Mouse (Mus musculus): ENCODE data around the gene Nfia. TPM values are rescaled to one million over a fixed set of nuclear protein-coding genes. Genes with fewer than 3 reads are reported as not detected.

Gene Nfia
- polyA plus RNA-seq, 1 experiment from 2014 or later = 37.2 TPM

DNA sequence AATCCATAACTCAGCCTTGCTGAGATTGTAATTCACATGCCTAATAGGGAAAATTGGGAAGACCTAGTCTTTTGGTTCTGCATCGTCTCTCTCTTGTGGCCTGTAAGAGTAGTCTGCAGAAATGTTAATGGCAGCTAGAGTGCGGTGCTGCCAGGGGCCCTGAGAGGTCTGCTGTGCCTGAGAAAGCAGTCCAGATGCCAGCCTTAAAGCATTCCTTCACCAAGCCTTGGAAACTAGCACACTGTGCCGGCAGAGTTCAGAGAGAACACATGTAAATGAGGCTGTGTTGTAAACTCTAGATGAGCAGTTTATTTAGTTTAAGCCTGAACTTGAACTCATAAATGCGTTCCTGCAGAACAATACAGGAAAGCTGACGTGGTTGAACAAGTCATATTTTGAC lies 326.9 kb downstream of the Nfia start:
- no peaks in the 10 kb centered on the region for H3K27me3 ChIP-seq (ENCODE audit: control insufficient read depth, insufficient read depth, low read length)
- no peak overlapping the region for H3K4me3 ChIP-seq (replicated peaks; ENCODE audit: low read depth, low read length)
- no peak overlapping the region for H3K4me2 ChIP-seq (ENCODE audit: low read length)
- no peaks in the 10 kb centered on the region for H3K36me3 ChIP-seq (ENCODE audit: control insufficient read depth, insufficient read depth, low read length)
- ATAC-seq (ENCODE audit: low FRiP score, low TSS enrichment) (no peak), DNase-seq (peak; percentile 51)
- H3K4me1 ChIP-seq (ENCODE audit: control insufficient read depth, insufficient read depth, low read length) = peaks cover 44% of the 10 kb centered on the region
- 18% methylated on average over 5 of the region's 5 CpGs for WGBS
- peak overlapping the region; percentile 26; the same call in 1 of the 2 replicates for H3K27ac ChIP-seq (replicated peaks; ENCODE audit: low read depth, low read length)
- H3K9me3 ChIP-seq (ENCODE audit: control insufficient read depth, low read length) = no peaks in the 10 kb centered on the region
- H3K9ac ChIP-seq (replicated peaks; ENCODE audit: low read length) = no peak overlapping the region

DNA sequence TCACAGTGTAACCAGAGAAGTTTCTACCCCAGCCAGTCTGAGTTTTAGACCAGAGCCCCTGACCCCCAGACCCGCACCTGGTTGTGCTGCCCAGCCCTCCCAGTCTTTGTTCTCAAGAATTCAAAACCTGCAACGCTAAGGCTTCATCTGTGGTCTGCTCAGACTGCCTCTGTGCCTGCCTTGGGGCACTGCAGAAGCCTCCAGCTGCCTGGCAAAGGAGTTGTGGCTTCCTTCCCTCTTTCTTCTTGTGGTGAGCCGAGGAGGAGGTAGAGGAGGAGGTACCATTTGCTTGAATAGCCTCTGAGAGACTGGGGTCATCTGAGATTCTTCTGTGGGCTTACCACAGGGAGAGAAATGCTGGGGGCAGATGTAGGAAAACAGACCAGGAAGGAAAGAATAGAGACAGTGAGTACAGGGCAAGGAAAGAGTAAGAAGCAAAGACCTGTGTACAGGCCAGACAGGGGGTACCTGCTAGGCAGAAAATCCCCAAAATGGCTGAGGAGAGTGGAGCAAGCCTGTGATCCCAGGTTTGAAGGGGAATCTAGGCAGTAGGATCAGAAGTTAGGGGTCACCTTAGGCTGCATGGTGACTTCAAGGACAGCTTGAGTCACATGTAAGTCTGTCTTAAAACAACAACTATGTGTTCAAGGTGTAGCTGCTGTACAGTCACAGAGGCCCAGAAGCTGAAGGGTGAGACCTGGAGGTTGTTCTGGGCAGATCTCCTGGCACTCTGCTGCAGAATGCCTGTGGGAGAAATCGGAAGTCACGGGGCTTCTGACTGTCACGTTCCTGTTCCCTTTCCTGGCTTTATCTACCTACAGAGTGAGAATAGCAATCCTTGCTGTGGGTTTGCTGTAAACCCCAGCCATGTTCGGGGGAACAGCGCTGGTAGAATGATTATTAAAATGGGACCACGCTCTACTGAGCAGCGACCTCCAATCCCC lies 328.9 kb downstream of the Nfia start:
- no peaks in the 10 kb centered on the region for H3K27me3 ChIP-seq (ENCODE audit: control insufficient read depth, insufficient read depth, low read length)
- H3K4me3 ChIP-seq (replicated peaks; ENCODE audit: low read depth, low read length) = no peak overlapping the region
- H3K9ac ChIP-seq (replicated peaks; ENCODE audit: low read length) = no peak overlapping the region
- peaks cover 50% of the 10 kb centered on the region for H3K4me1 ChIP-seq (ENCODE audit: control insufficient read depth, insufficient read depth, low read length)
- no peak overlapping the region for H3K4me2 ChIP-seq (ENCODE audit: low read length)
- ATAC-seq (ENCODE audit: low FRiP score, low TSS enrichment) = no peak
- H3K9me3 ChIP-seq (ENCODE audit: control insufficient read depth, low read length) = no peaks in the 10 kb centered on the region
- 35% methylated on average over 10 of the region's 10 CpGs for WGBS
- no peak for DNase-seq
- no peaks in the 10 kb centered on the region for H3K36me3 ChIP-seq (ENCODE audit: control insufficient read depth, insufficient read depth, low read length)
- peak overlapping the region; percentile 38; the same call in 1 of the 2 replicates for H3K27ac ChIP-seq (replicated peaks; ENCODE audit: low read depth, low read length)

DNA sequence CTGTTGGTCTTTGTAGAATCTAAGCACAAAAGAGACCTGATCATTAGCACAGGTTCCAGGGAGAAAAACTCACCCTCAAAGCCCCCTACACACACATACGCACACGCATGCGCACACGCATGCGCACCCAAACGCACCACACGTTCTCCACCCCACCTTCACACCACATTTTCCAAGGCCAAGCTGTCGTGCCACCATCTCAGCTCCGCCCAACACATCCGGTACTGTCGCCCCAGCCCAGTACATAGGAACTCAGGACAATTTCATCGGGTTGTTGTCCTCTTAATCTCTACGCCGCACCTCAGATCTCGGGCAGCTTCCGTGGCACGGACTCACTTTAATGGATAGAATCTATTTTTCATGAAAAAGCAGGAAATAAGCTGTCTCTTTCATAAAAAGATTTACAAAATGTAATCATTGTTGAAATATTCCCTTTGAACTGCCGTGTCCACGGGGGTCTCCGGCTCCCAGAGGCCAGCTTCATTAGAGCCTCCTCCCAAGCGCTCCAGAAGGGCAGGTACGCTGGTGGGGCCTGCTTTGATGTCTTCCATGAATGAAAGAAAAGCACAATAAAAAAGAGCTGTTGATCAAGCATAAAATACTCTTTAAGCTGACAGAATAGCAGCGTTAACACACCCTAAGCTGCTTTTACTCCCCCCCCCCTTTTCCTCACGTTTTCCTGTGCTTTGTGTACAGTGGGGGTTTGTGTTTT lies 330.2 kb downstream of the Nfia start:
- Histone ChIP-seq H3K27ac (replicated peaks; ENCODE audit: low read depth, low read length) (peak overlapping the region; percentile 67), H3K27me3 (ENCODE audit: control insufficient read depth, insufficient read depth, low read length) (no peaks in the 10 kb centered on the region), H3K9me3 (ENCODE audit: control insufficient read depth, low read length) (no peaks in the 10 kb centered on the region), H3K4me3 (replicated peaks; ENCODE audit: low read depth, low read length) (peak overlapping the region; percentile 19), H3K4me2 (ENCODE audit: low read length) (peak overlapping the region; percentile 51), H3K4me1 (ENCODE audit: control insufficient read depth, insufficient read depth, low read length) (peaks cover 64% of the 10 kb centered on the region), H3K9ac (replicated peaks; ENCODE audit: low read length) (peak overlapping the region; percentile 14; the same call in 1 of the 2 replicates), H3K36me3 (ENCODE audit: control insufficient read depth, insufficient read depth, low read length) (no peaks in the 10 kb centered on the region)
- DNase-seq = peak; percentile 77
- 20% methylated on average over 24 of the region's 24 CpGs for WGBS
- peak; percentile 55 for ATAC-seq (ENCODE audit: low FRiP score, low TSS enrichment)

- Histone ChIP-seq H3K36me3 (ENCODE audit: control insufficient read depth, insufficient read depth, low read length) (no peaks in the 10 kb centered on the region), H3K27me3 (ENCODE audit: control insufficient read depth, insufficient read depth, low read length) (no peaks in the 10 kb centered on the region), H3K4me1 (ENCODE audit: control insufficient read depth, insufficient read depth, low read length) (peaks cover 67% of the 10 kb centered on the region), H3K27ac (replicated peaks; ENCODE audit: low read depth, low read length) (peak overlapping the region; percentile 67), H3K4me2 (ENCODE audit: low read length) (peak overlapping the region; percentile 51), H3K9ac (replicated peaks; ENCODE audit: low read length) (peak overlapping the region; percentile 14; the same call in 1 of the 2 replicates), H3K9me3 (ENCODE audit: control insufficient read depth, low read length) (no peaks in the 10 kb centered on the region), H3K4me3 (replicated peaks; ENCODE audit: low read depth, low read length) (no peak overlapping the region; the same call in 1 of the 2 replicates)
- DNase-seq (no peak), ATAC-seq (ENCODE audit: low FRiP score, low TSS enrichment) (no peak; the same call in 1 of the 2 replicates)
- 6% methylated on average over 2 of the region's 2 CpGs for WGBS
Measured at GRCm38 (mm10) chr4:98103337-98103666, 330.8 kb downstream of the Nfia start.

DNA sequence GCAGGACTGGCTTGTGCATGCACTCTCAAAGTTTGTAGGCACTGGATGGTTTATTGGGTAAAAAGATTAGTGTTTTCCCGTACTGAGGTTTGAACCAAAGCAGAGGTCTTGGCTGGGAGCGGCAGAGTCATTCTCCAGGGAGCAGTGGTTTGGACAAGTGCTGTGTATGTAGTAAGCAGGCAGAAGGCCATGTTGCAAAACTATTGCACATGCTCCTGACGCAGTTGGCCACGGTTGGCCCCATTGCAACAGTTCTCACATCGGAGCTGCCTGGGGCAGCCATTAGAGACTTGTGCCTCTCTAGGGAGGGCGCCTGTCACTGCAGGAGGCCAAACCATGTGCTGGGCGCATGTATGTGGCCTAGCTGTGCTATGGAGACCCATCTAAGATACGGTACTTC lies 331.6 kb downstream of the Nfia start:
- H3K27me3 ChIP-seq (ENCODE audit: control insufficient read depth, insufficient read depth, low read length) = no peaks in the 10 kb centered on the region
- H3K4me2 ChIP-seq (ENCODE audit: low read length) = no peak overlapping the region
- no peak for ATAC-seq (ENCODE audit: low FRiP score, low TSS enrichment)
- 0 out of 2 replicates have a peak overlapping the region, but pooled peaks have one; percentile 67 for H3K27ac ChIP-seq (replicated peaks; ENCODE audit: low read depth, low read length)
- no peak overlapping the region for H3K4me3 ChIP-seq (replicated peaks; ENCODE audit: low read depth, low read length)
- H3K9me3 ChIP-seq (ENCODE audit: control insufficient read depth, low read length) = no peaks in the 10 kb centered on the region
- H3K4me1 ChIP-seq (ENCODE audit: control insufficient read depth, insufficient read depth, low read length) = peaks cover 72% of the 10 kb centered on the region
- H3K9ac ChIP-seq (replicated peaks; ENCODE audit: low read length) = no peak overlapping the region
- 83% methylated on average over 8 of the region's 8 CpGs for WGBS
- no peaks in the 10 kb centered on the region for H3K36me3 ChIP-seq (ENCODE audit: control insufficient read depth, insufficient read depth, low read length)
- no peak for DNase-seq

DNA sequence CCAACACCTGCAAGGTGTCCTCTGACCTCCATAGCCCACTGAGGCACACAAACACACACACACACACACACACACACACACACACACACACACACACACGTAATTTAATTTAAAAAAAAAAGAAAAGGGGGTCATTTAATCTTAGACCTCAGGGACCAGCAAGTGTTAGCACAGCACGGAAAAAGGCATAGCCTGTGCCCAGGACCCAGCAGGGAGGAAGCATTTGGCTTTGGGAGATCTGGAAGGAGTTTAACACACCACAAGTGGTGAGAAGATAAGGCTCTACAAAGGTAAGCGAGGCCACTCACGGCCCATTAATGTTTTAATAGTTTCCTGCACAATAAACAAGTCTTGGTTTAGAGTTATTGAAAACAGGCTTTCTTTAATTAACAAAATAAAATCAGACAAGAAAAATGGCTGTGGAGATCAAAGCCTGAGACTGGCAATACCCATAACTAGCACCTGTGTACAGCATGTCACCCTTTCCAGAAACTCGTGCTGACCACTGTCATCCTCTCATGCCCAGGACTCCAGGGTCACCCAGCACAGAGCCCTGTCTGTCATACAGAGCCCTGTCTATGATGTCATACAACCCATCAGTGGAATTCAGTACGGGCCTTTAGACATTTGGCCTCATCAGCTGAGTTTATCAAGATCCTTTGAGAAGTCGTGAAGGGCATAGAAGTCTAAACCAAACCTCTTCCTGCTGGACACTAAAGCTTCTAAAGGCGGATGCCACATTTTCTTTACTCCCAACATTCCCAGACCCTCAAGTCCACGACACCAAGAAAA lies 332.6 kb downstream of the Nfia start:
- no peak for DNase-seq
- Histone ChIP-seq H3K4me2 (ENCODE audit: low read length) (no peak overlapping the region), H3K36me3 (ENCODE audit: control insufficient read depth, insufficient read depth, low read length) (no peaks in the 10 kb centered on the region), H3K27me3 (ENCODE audit: control insufficient read depth, insufficient read depth, low read length) (no peaks in the 10 kb centered on the region), H3K27ac (replicated peaks; ENCODE audit: low read depth, low read length) (0 out of 2 replicates have a peak overlapping the region, but pooled peaks have one; percentile 20), H3K4me1 (ENCODE audit: control insufficient read depth, insufficient read depth, low read length) (peaks cover 70% of the 10 kb centered on the region), H3K4me3 (replicated peaks; ENCODE audit: low read depth, low read length) (no peak overlapping the region), H3K9ac (replicated peaks; ENCODE audit: low read length) (no peak overlapping the region), H3K9me3 (ENCODE audit: control insufficient read depth, low read length) (no peaks in the 10 kb centered on the region)
- WGBS = 81% methylated on average over 9 of the region's 9 CpGs
- ATAC-seq (ENCODE audit: low FRiP score, low TSS enrichment) = no peak

DNA sequence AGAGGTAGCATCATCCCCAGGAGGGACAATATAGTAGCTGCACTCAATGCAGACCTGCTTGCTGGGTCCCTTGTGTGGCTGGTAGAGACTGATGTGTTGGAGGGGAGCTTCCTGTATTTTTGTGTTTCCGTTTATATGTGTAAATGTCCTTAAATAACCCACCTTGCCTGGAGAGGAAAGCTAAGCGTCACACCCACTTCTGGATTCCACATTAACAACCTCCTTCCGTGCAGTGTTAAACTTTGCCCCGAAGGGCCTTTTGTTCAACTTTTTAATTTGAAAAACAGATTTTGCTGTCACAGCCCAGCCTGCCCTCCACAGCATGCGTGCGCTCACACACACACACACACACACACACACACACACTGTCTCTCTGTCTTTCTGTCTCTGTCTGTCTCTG lies 333.4 kb downstream of the Nfia start:
- Histone ChIP-seq H3K4me2 (ENCODE audit: low read length) (no peak overlapping the region), H3K27me3 (ENCODE audit: control insufficient read depth, insufficient read depth, low read length) (no peaks in the 10 kb centered on the region)
- ATAC-seq (ENCODE audit: low FRiP score, low TSS enrichment) = no peak

GRCm38 (mm10) chr4:98106445-98107092 lies 334.0 kb downstream of the Nfia start:
- WGBS = 22% methylated on average over 14 of the region's 14 CpGs
- Histone ChIP-seq H3K4me2 (ENCODE audit: low read length) (peak overlapping the region; percentile 38), H3K9me3 (ENCODE audit: control insufficient read depth, low read length) (no peaks in the 10 kb centered on the region), H3K4me3 (replicated peaks; ENCODE audit: low read depth, low read length) (no peak overlapping the region), H3K4me1 (ENCODE audit: control insufficient read depth, insufficient read depth, low read length) (peaks cover 60% of the 10 kb centered on the region), H3K36me3 (ENCODE audit: control insufficient read depth, insufficient read depth, low read length) (no peaks in the 10 kb centered on the region), H3K9ac (replicated peaks; ENCODE audit: low read length) (no peak overlapping the region), H3K27me3 (ENCODE audit: control insufficient read depth, insufficient read depth, low read length) (no peaks in the 10 kb centered on the region), H3K27ac (replicated peaks; ENCODE audit: low read depth, low read length) (peak overlapping the region; percentile 87)
- ATAC-seq (ENCODE audit: low FRiP score, low TSS enrichment) (no peak), DNase-seq (peak; percentile 76)

More for the DNA sequence above, 333.4 kb downstream of the Nfia start:
- H3K4me1 ChIP-seq (ENCODE audit: control insufficient read depth, insufficient read depth, low read length) = peaks cover 65% of the 10 kb centered on the region
- no peak for DNase-seq
- H3K4me3 ChIP-seq (replicated peaks; ENCODE audit: low read depth, low read length) = no peak overlapping the region
- H3K36me3 ChIP-seq (ENCODE audit: control insufficient read depth, insufficient read depth, low read length) = no peaks in the 10 kb centered on the region
- no peaks in the 10 kb centered on the region for H3K9me3 ChIP-seq (ENCODE audit: control insufficient read depth, low read length)
- H3K27ac ChIP-seq (replicated peaks; ENCODE audit: low read depth, low read length) = 0 out of 2 replicates have a peak overlapping the region, but pooled peaks have one; percentile 20
- WGBS = 40% methylated on average over 6 of the region's 6 CpGs
- H3K9ac ChIP-seq (replicated peaks; ENCODE audit: low read length) = no peak overlapping the region

Data from midbrain, embryonic 14.5 days (tissue).